Mouse (Mus musculus): ENCODE data around the gene Qprt. TPM values are rescaled to one million over a fixed set of nuclear protein-coding genes. Genes with fewer than 3 reads are reported as not detected.

Gene Qprt
- polyA plus RNA-seq, 1 experiment from 2014 or later: 1.4 TPM

DNA sequence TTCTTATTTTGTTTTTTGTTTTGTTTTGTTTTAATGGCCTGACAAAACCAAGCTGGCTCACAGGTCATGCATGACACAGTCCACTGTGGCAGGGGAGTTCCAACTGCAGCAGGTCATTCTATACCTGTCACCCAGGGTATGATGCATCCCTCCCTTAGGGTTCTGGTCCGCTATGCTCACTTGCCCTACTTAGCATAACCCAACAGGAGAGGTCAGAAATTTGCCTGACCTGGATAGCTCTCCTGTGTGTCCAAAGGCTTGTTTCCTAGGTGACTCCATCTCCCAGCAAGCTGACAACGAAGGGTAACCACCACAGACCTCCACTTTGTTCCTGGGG, 24.2 kb upstream of the Qprt start:
- H3K9ac ChIP-seq (replicated peaks; ENCODE audit: low read depth, low read length): no peak overlapping the region
- no peak overlapping the region for H3K27ac ChIP-seq (ENCODE audit: low read length)
- no peak for ATAC-seq (ENCODE audit: insufficient number of reproducible peaks, insufficient read depth, low FRiP score, low read depth)
- no peaks in the 10 kb centered on the region for H3K9me3 ChIP-seq (ENCODE audit: control insufficient read depth, low read depth, low read length)
- H3K27me3 ChIP-seq (ENCODE audit: control insufficient read depth, insufficient read depth, low read length): no peaks in the 10 kb centered on the region
- no peaks in the 10 kb centered on the region for H3K4me1 ChIP-seq (ENCODE audit: control insufficient read depth, insufficient read depth, low read length)
- 62% methylated on average over 2 of the region's 2 CpGs for WGBS
- H3K4me3 ChIP-seq (ENCODE audit: low read depth, low read length): no peak overlapping the region
- H3K4me2 ChIP-seq (replicated peaks; ENCODE audit: low read depth, low read length): no peak overlapping the region
- no peaks in the 10 kb centered on the region for H3K36me3 ChIP-seq (ENCODE audit: control insufficient read depth, insufficient read depth, low read length)

- no peak overlapping the region for H3K4me2 ChIP-seq (replicated peaks; ENCODE audit: low read depth, low read length)
- H3K4me3 ChIP-seq (ENCODE audit: low read depth, low read length): no peak overlapping the region
- no peak overlapping the region for H3K9ac ChIP-seq (replicated peaks; ENCODE audit: low read depth, low read length)
- no peaks in the 10 kb centered on the region for H3K4me1 ChIP-seq (ENCODE audit: control insufficient read depth, insufficient read depth, low read length)
- no peaks in the 10 kb centered on the region for H3K27me3 ChIP-seq (ENCODE audit: control insufficient read depth, insufficient read depth, low read length)
- H3K9me3 ChIP-seq (ENCODE audit: control insufficient read depth, low read depth, low read length): no peaks in the 10 kb centered on the region
- H3K36me3 ChIP-seq (ENCODE audit: control insufficient read depth, insufficient read depth, low read length): no peaks in the 10 kb centered on the region
- ATAC-seq (ENCODE audit: insufficient number of reproducible peaks, insufficient read depth, low FRiP score, low read depth): no peak
- no peak overlapping the region for H3K27ac ChIP-seq (ENCODE audit: low read length)
- WGBS: 54% methylated on average over 9 of the region's 9 CpGs
Observed at GRCm38 (mm10) chr7:127145387-127146266, 23.6 kb upstream of the Qprt start.

DNA sequence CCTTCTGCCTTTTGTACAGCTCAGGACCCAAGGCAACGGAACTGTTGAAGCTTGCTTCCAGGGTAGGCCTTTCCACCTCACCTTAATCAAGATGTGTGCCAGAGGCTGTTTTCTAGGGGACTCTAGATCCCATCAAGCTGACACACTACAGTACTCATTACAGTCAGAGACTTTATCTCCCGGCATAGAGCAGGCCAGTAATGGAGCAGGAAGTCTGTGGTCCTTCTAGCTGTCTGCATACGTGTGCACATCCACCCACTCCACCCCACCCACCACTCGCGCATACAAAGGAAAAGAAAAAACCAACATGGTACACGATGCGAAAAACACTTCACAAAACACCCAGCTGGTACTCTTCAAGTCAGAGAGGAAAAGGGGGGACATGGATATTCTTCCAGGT, 22.4 kb upstream of the Qprt start:
- Histone ChIP-seq H3K9me3 (ENCODE audit: control insufficient read depth, low read depth, low read length) (no peaks in the 10 kb centered on the region), H3K27me3 (ENCODE audit: control insufficient read depth, insufficient read depth, low read length) (no peaks in the 10 kb centered on the region), H3K9ac (replicated peaks; ENCODE audit: low read depth, low read length) (no peak overlapping the region), H3K4me3 (ENCODE audit: low read depth, low read length) (no peak overlapping the region), H3K4me1 (ENCODE audit: control insufficient read depth, insufficient read depth, low read length) (no peaks in the 10 kb centered on the region), H3K36me3 (ENCODE audit: control insufficient read depth, insufficient read depth, low read length) (no peaks in the 10 kb centered on the region), H3K4me2 (replicated peaks; ENCODE audit: low read depth, low read length) (no peak overlapping the region), H3K27ac (ENCODE audit: low read length) (no peak overlapping the region)
- WGBS: 77% methylated on average over 7 of the region's 7 CpGs
- no peak for ATAC-seq (ENCODE audit: insufficient number of reproducible peaks, insufficient read depth, low FRiP score, low read depth)

GRCm38 (mm10) chr7:127142666-127143065, 20.6 kb upstream of the Qprt start:
- no peaks in the 10 kb centered on the region for H3K27me3 ChIP-seq (ENCODE audit: control insufficient read depth, insufficient read depth, low read length)
- ATAC-seq (ENCODE audit: insufficient number of reproducible peaks, insufficient read depth, low FRiP score, low read depth): no peak
- WGBS: 91% methylated on average over 4 of the region's 4 CpGs

GRCm38 (mm10) chr7:127142214-127142613, 20.2 kb upstream of the Qprt start:
- Histone ChIP-seq H3K9me3 (ENCODE audit: control insufficient read depth, low read depth, low read length) (no peaks in the 10 kb centered on the region), H3K4me2 (replicated peaks; ENCODE audit: low read depth, low read length) (no peak overlapping the region), H3K4me1 (ENCODE audit: control insufficient read depth, insufficient read depth, low read length) (no peaks in the 10 kb centered on the region), H3K36me3 (ENCODE audit: control insufficient read depth, insufficient read depth, low read length) (no peaks in the 10 kb centered on the region), H3K27ac (ENCODE audit: low read length) (no peak overlapping the region), H3K9ac (replicated peaks; ENCODE audit: low read depth, low read length) (no peak overlapping the region), H3K4me3 (ENCODE audit: low read depth, low read length) (no peak overlapping the region), H3K27me3 (ENCODE audit: control insufficient read depth, insufficient read depth, low read length) (no peaks in the 10 kb centered on the region)
- 52% methylated on average over 2 of the region's 2 CpGs for WGBS
- ATAC-seq (ENCODE audit: insufficient number of reproducible peaks, insufficient read depth, low FRiP score, low read depth): no peak

More at GRCm38 (mm10) chr7:127142666-127143065, 20.6 kb upstream of the Qprt start:
- no peak overlapping the region for H3K4me3 ChIP-seq (ENCODE audit: low read depth, low read length)
- H3K9me3 ChIP-seq (ENCODE audit: control insufficient read depth, low read depth, low read length): no peaks in the 10 kb centered on the region
- H3K27ac ChIP-seq (ENCODE audit: low read length): no peak overlapping the region
- H3K36me3 ChIP-seq (ENCODE audit: control insufficient read depth, insufficient read depth, low read length): no peaks in the 10 kb centered on the region
- no peak overlapping the region for H3K9ac ChIP-seq (replicated peaks; ENCODE audit: low read depth, low read length)
- no peak overlapping the region for H3K4me2 ChIP-seq (replicated peaks; ENCODE audit: low read depth, low read length)
- H3K4me1 ChIP-seq (ENCODE audit: control insufficient read depth, insufficient read depth, low read length): no peaks in the 10 kb centered on the region

DNA sequence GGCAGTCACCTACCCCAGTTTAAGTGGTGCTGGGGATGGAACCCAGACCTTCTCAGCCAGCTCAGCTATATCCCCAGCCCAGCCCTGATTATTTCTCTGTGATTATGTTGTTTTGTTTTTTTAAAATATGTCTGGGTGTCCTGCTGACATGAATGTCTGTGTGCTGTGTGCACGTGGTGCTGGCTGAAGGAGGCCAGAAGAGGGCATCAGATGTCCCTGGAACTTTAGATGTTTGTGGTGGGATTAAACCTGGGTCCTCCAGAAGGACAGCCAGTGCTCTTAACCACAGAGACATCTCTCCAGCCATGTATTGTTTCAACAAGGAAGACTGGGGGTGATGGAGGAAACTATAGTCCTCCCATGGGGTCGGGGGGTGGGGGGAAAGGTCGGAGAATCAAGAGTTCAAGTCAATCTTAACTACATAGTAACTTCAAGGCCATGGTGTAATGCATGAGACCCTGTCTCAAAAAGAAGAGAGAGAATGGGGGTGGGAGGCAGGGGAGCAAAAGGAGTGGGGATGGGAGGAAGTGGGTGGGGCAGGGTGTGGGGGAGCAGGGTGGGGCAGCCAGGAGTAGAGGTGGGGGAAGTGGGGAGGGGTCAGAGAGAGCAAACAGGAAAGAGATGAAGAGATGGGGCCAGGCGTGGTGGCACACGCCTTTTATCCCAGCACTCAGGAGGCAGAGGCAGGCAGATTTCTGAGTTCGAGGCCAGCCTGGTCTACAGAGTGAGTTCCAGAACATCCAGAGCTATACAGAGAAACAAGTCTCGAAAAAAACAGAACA, 18.8 kb upstream of the Qprt start:
- WGBS: 69% methylated on average over 7 of the region's 7 CpGs
- Histone ChIP-seq H3K9me3 (ENCODE audit: control insufficient read depth, low read depth, low read length) (no peaks in the 10 kb centered on the region), H3K27me3 (ENCODE audit: control insufficient read depth, insufficient read depth, low read length) (no peaks in the 10 kb centered on the region), H3K9ac (replicated peaks; ENCODE audit: low read depth, low read length) (no peak overlapping the region), H3K27ac (ENCODE audit: low read length) (no peak overlapping the region), H3K36me3 (ENCODE audit: control insufficient read depth, insufficient read depth, low read length) (no peaks in the 10 kb centered on the region), H3K4me3 (ENCODE audit: low read depth, low read length) (no peak overlapping the region), H3K4me1 (ENCODE audit: control insufficient read depth, insufficient read depth, low read length) (no peaks in the 10 kb centered on the region), H3K4me2 (replicated peaks; ENCODE audit: low read depth, low read length) (no peak overlapping the region)
- ATAC-seq (ENCODE audit: insufficient number of reproducible peaks, insufficient read depth, low FRiP score, low read depth): no peak

DNA sequence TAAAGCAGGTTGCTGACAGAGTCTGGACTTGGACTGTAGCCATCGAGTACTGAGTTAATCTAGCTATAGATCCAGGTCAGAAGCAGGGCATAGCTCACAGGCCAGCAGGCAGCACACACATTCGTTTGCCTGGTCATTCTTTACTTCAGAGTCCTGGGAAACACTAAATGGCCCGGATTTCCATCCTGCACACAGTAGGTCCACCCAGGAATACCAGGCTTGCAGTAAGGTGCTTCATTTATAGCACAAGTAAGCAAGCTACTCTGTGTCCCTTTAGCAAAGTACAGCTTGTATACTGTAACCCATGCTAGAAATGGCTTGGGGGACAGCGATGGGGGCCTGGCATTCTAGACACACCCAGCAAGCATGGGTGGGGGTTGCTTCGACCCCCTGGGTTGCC, 17.5 kb upstream of the Qprt start:
- Histone ChIP-seq H3K9ac (replicated peaks; ENCODE audit: low read depth, low read length) (no peak overlapping the region), H3K27ac (ENCODE audit: low read length) (no peak overlapping the region), H3K27me3 (ENCODE audit: control insufficient read depth, insufficient read depth, low read length) (no peaks in the 10 kb centered on the region), H3K4me1 (ENCODE audit: control insufficient read depth, insufficient read depth, low read length) (no peaks in the 10 kb centered on the region), H3K9me3 (ENCODE audit: control insufficient read depth, low read depth, low read length) (no peaks in the 10 kb centered on the region), H3K4me2 (replicated peaks; ENCODE audit: low read depth, low read length) (no peak overlapping the region), H3K4me3 (ENCODE audit: low read depth, low read length) (no peak overlapping the region), H3K36me3 (ENCODE audit: control insufficient read depth, insufficient read depth, low read length) (no peaks in the 10 kb centered on the region)
- ATAC-seq (ENCODE audit: insufficient number of reproducible peaks, insufficient read depth, low FRiP score, low read depth): no peak
- WGBS: 43% methylated on average over 5 of the region's 5 CpGs

DNA sequence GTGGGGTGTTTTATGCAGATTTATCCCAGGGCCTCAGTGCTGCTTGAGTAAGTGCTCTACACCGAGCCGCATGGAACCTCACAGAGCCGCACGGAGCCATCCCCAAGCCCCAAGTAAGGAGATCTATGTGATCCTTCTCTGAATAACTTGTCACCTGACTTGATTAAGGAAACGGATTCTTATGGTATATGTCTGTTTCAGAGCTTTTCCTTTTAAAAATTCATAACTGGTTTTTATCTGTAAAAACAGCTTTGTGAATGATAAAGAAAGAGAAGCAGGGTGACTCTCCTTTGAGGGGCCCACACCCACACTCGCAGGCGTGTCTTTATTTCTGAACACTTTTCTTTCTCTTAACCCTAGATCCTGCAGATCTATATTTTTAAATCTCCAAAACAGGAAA, 17.1 kb upstream of the Qprt start:
- WGBS: 87% methylated on average over 7 of the region's 7 CpGs
- no peaks in the 10 kb centered on the region for H3K4me1 ChIP-seq (ENCODE audit: control insufficient read depth, insufficient read depth, low read length)
- no peaks in the 10 kb centered on the region for H3K9me3 ChIP-seq (ENCODE audit: control insufficient read depth, low read depth, low read length)
- no peak for ATAC-seq (ENCODE audit: insufficient number of reproducible peaks, insufficient read depth, low FRiP score, low read depth)
- no peak overlapping the region for H3K4me3 ChIP-seq (ENCODE audit: low read depth, low read length)
- no peak overlapping the region for H3K4me2 ChIP-seq (replicated peaks; ENCODE audit: low read depth, low read length)
- no peak overlapping the region for H3K27ac ChIP-seq (ENCODE audit: low read length)
- no peaks in the 10 kb centered on the region for H3K27me3 ChIP-seq (ENCODE audit: control insufficient read depth, insufficient read depth, low read length)
- no peaks in the 10 kb centered on the region for H3K36me3 ChIP-seq (ENCODE audit: control insufficient read depth, insufficient read depth, low read length)
- no peak overlapping the region for H3K9ac ChIP-seq (replicated peaks; ENCODE audit: low read depth, low read length)
